Mouse (Mus musculus): Measurements from ENCODE around the gene Mre11a.
"Not testable (repeated sequence)": the region's sequence is repeated elsewhere in the genome, so short reads cannot be mapped to it uniquely, and the experiment has no call there.

Mre11a gene

GRCm38 (mm10) chr9:14872181-14872930 lies 87.9 kb downstream of the Mre11a start:
- peak; percentile 53 for DNase-seq

GRCm38 (mm10) chr9:14875743-14876507 lies 91.5 kb downstream of the Mre11a start:
- no peak for DNase-seq

GRCm38 (mm10) chr9:14876566-14876965 lies 92.1 kb downstream of the Mre11a start:
- not testable (repeated sequence) for DNase-seq

- DNase-seq: no peak
These were observed 100.2 kb downstream of the Mre11a start for GRCm38 (mm10) chr9:14884641-14885040.

GRCm38 (mm10) chr9:14885151-14885550 lies 100.7 kb downstream of the Mre11a start:
- no peak for DNase-seq

GRCm38 (mm10) chr9:14885954-14886353 lies 101.5 kb downstream of the Mre11a start:
- DNase-seq: no peak
